Mouse (Mus musculus) liver, embryonic 14.5 days (tissue): ENCODE measurements at regions not wholly inside any gene's neighbourhood (a gene's known extent, or its start where the extent isn't known, plus 50 kb on each side); places are given as distances from the start of the nearest gene placed in this dataset.
"Not testable (repeated sequence)": the region's sequence is repeated elsewhere in the genome, so short reads cannot be mapped to it uniquely, and the experiment has no call there.

Experiments used
- ATAC-seq: fragments of 200-750 bp; cut with Nextera tagmentation; 2 replicates; pipeline ENCODE4 v1.8.0; 2017; ENCODE audit warnings: moderate number of reproducible peaks, mild to moderate bottlenecking, moderate library complexity; ENCODE audit not compliant: insufficient read depth
- DNase-seq, 3 experiments: peaks; one replicate each; pipeline ENCODE4 v3.0.0-alpha.2; 2012 to 2013; ENCODE audit warnings: low read depth in 3 of 3, low spot score in 3 of 3
- H3K27ac ChIP-seq: fragments of 300-500 bp; sonication (generic); 2 replicates; pipeline ENCODE4 v1.5.1; 2014; ENCODE audit warnings: moderate library complexity, mild to moderate bottlenecking, control low read depth, inconsistent platforms
- H3K27me3 ChIP-seq: fragments of 300-500 bp; sonication (generic); 2 replicates; pipeline ENCODE4 v1.6.1; 2014; ENCODE audit warnings: mild to moderate bottlenecking, low read length, moderate library complexity; ENCODE audit not compliant: control insufficient read depth, insufficient read depth
- H3K36me3 ChIP-seq: fragments of 300-500 bp; sonication (generic); replicated peaks from 2 replicates; pipeline ENCODE4 v1.6.1; 2014; ENCODE audit warnings: low read depth; ENCODE audit not compliant: control insufficient read depth, insufficient read depth
- H3K4me1 ChIP-seq, 2 experiments: fragments of 200-500 bp in 1 of 2; fragments of 300-500 bp in 1 of 2; sonication (generic) in 1 of 2; replicated peaks; 2 replicates each; pipeline ENCODE4 v1.6.1; 2012 to 2014; ENCODE audit warnings: antibody characterized with exemption in 1 of 2, inconsistent platforms in 1 of 2, low read length in 1 of 2; ENCODE audit not compliant: control insufficient read depth in 2 of 2, insufficient read depth in 2 of 2
- H3K4me2 ChIP-seq: fragments of 300-500 bp; sonication (generic); 2 replicates; pipeline ENCODE4 v1.6.1; 2014; ENCODE audit warnings: low read depth, mild to moderate bottlenecking, control low read depth, moderate library complexity
- H3K4me3 ChIP-seq, 2 experiments: fragments of 200-500 bp in 1 of 2; fragments of 300-500 bp in 1 of 2; sonication (generic) in 1 of 2; 2 replicates each; pipeline ENCODE4 v1.5.1; 2012 to 2014; ENCODE audit warnings: low read depth in 2 of 2, low read length in 2 of 2, mild to moderate bottlenecking in 2 of 2, control low read depth in 1 of 2, inconsistent platforms in 1 of 2, moderate library complexity in 1 of 2; ENCODE audit not compliant: insufficient read depth in 1 of 2
- H3K9ac ChIP-seq: fragments of 300-500 bp; sonication (generic); replicated peaks from 2 replicates; pipeline ENCODE4 v1.6.1; 2014; ENCODE audit warnings: mild to moderate bottlenecking, control low read depth, moderate library complexity
- H3K9me3 ChIP-seq: fragments of 300-500 bp; sonication (generic); 2 replicates; pipeline ENCODE4 v1.6.1; 2016; ENCODE audit warnings: low read length, mixed read lengths; ENCODE audit not compliant: control insufficient read depth
- CTCF ChIP-seq: IDR thresholded peaks from 2 replicates; pipeline ENCODE4 v1.5.1; 2016; ENCODE audit warnings: antibody characterized with exemption, low read depth, control low read depth
- EP300 ChIP-seq: IDR thresholded peaks from 2 replicates; pipeline ENCODE4 v1.6.1; 2016; ENCODE audit warnings: antibody characterized with exemption, low read depth
- WGBS: fragments of 180-500 bp; shearing (Covaris S2); extraction: QIAGEN DNeasy Blood & Tissue Kit; methylation state at CpG from one replicate; pipeline ENCODE4 v1.1.7; 2014; ENCODE audit not compliant: insufficient replicate concordance; 5-methylcytosine and 5-hydroxymethylcytosine counted together

DNA sequence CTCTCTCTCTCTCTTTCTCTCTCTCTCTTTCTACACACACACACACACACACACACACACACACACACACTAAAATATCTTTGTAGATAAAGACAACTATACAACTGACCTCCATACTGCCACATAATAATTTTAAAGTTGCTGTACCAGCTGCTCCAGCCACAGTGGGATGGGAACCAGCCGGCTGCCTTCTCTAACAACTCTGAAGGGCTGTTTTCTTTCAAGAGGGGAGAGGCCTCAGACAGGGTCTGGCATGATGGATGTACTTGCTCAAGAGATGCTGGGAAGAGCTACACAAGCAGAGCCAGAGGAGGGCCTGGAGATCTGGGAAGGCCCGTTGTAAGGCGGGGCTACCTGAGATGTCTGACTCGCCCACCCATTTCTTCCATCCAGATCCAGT, 88.4 kb upstream of the Sh3gl3 start:
- Histone ChIP-seq H3K9ac (no peak overlapping the region), H3K4me3 (no peak overlapping the region), H3K4me2 (no peak overlapping the region), H3K4me1 (no peaks in the 10 kb centered on the region), H3K36me3 (no peaks in the 10 kb centered on the region), H3K9me3 (no peaks in the 10 kb centered on the region), H3K27ac (no peak overlapping the region), H3K27me3 (no peaks in the 10 kb centered on the region)
- TF ChIP-seq CTCF (no peak), EP300 (no peak)
- WGBS: 72% methylated on average over 4 of the region's 4 CpGs
- no peak for DNase-seq
- ATAC-seq: no peak

DNA sequence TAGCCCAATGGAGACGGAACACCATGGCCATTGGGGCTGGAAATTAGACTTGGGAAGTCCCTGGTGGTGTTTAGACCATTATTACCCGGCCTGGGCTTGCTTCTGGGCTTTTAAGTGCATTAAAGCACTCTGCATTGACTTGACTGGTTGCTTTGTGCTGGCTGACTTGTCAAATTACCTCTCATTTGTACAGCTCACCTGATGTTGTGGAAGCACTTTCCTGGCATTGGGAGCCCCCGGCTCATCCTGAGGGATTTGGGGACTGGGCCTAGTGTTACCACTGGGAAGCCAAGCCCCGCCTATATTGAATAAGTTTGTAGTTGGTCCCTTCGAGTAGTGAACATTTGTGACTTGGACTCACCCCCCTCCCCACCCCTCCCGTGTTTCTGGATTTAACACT, 75.5 kb upstream of the Sh3gl3 start:
- Histone ChIP-seq H3K27ac (no peak overlapping the region), H3K9me3 (no peaks in the 10 kb centered on the region), H3K4me1 (no peaks in the 10 kb centered on the region), H3K9ac (no peak overlapping the region), H3K27me3 (no peaks in the 10 kb centered on the region), H3K4me3 (no peak overlapping the region), H3K36me3 (no peaks in the 10 kb centered on the region), H3K4me2 (no peak overlapping the region)
- TF ChIP-seq EP300: no peak
- TF ChIP-seq CTCF: no peak
- ATAC-seq (no peak), DNase-seq (no peak)
- 48% methylated on average over 6 of the region's 6 CpGs for WGBS

DNA sequence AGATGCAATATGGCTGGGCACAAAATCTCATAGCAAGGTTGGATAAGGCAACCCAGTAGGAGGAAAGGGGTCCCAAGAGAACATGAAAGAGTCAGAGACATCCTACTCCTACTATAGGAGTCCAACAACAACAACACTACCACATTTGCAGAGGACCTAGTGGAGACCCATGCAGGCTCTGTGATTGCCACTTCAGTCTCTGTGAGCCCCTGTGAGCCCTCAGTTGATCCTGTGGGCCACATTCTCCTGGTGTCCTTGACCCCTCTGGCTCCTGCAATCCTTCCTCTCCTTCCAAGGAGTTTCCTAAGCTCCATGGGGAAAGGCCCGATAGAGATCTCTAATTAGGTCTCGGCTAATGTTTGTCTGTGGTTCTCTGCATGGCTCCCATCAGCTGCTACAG, 72.3 kb upstream of the Sh3gl3 start:
- no peak for ATAC-seq
- no peak for TF ChIP-seq EP300
- TF ChIP-seq CTCF: no peak

DNA sequence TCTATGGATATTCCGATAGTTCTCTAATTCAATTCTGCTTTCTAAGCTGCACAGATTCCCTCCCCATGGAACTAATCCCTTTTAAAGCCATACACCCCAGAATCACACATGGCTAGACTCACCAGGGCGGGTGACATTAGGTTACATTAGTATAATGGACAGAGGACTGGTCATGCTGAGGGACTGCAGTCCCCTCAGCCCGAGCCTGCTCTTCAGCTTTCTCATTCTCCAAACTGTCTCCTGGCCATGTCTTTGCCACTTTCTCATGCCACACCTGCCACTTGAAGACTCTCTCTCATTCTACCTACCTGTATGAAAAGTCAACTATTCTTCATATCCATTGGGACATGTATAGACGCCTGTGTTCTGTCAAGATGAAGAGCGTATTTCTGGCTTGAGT, 68.0 kb upstream of the Sh3gl3 start:
- Histone ChIP-seq H3K36me3 (no peaks in the 10 kb centered on the region), H3K9ac (no peak overlapping the region), H3K4me2 (no peak overlapping the region), H3K4me1 (no peaks in the 10 kb centered on the region), H3K4me3 (no peak overlapping the region), H3K27me3 (no peaks in the 10 kb centered on the region), H3K27ac (no peak overlapping the region), H3K9me3 (no peaks in the 10 kb centered on the region)
- ATAC-seq (no peak), DNase-seq (no peak)
- TF ChIP-seq EP300 (no peak), CTCF (no peak)
- 63% methylated on average over 5 of the region's 5 CpGs for WGBS

More for the DNA sequence above, 72.3 kb upstream of the Sh3gl3 start:
- Histone ChIP-seq H3K9me3 (no peaks in the 10 kb centered on the region), H3K36me3 (no peaks in the 10 kb centered on the region), H3K27me3 (no peaks in the 10 kb centered on the region), H3K4me3 (no peak overlapping the region), H3K4me1 (no peaks in the 10 kb centered on the region), H3K27ac (no peak overlapping the region), H3K4me2 (no peak overlapping the region), H3K9ac (no peak overlapping the region)
- 58% methylated on average over 2 of the region's 2 CpGs for WGBS
- DNase-seq: no peak

DNA sequence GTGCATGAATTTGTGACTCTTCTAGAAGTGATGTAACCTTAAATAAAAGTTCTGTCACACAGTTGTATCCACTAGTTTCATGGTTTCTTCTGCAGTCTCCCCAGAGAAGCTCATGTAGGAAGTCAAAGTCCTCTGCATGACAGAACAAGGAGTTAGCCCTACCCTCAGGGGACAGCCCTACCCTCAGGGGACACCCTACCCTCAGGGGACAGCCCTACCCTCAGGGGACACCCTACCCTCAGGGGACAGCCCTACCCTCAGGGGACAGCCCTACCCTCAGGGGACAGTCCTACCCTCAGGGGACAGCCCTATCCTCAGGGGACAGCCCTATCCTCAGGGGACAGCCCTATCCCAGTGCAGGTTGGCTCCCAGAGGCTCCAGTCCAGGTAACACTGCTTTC, 64.5 kb upstream of the Sh3gl3 start:
- not testable (repeated sequence) for ATAC-seq, DNase-seq, H3K4me2 ChIP-seq, H3K4me1 ChIP-seq, H3K27me3 ChIP-seq, H3K36me3 ChIP-seq, H3K9me3 ChIP-seq, H3K27ac ChIP-seq, H3K9ac ChIP-seq, H3K4me3 ChIP-seq

DNA sequence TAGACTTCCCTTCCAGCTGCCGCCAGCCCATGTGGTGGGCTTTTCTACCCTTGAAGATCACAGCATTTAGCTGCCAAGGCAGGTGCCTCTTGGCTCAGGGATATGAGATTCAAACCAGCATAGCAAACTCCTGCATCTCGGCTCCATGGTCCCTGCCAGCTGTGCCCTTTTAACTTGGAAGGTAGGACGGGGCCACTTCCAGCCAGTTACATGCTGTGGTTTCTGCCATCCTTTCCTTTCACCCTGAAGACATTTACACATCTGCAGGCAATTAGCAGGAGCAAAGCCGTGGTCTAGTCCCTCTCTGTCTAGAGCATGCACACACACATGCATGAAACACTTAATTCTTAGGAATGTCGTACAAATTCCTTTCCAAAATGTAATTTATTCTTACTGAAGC, 64.1 kb upstream of the Sh3gl3 start:
- DNase-seq: no peak
- H3K27me3 ChIP-seq: no peaks in the 10 kb centered on the region
- no peaks in the 10 kb centered on the region for H3K4me1 ChIP-seq
- TF ChIP-seq CTCF (no peak), EP300 (no peak)
- no peak overlapping the region for H3K27ac ChIP-seq
- no peak for ATAC-seq
- H3K4me3 ChIP-seq: no peak overlapping the region
- H3K9ac ChIP-seq: no peak overlapping the region
- H3K9me3 ChIP-seq: no peaks in the 10 kb centered on the region
- H3K36me3 ChIP-seq: no peaks in the 10 kb centered on the region
- WGBS: 44% methylated on average over 5 of the region's 5 CpGs
- H3K4me2 ChIP-seq: no peak overlapping the region
